In the genomic region with DNA sequence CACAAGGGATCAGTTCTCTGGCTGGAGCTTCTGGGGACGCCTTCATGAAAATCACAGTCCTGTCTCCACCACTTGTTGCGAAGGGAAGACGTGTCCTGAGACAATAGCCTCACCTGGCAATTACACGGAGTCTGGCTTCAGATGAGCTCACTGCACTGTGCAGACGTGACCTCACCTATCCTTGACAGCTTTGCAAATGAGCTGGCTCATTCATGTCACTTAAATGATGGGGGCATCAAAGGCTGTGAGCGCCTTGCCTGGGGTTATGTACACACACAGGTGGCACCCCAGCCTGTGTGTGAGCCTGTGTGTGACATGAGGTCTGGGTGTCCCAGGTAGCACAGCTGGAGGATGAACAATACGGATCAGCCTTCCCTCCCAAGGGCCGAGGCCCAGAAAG, we compare ENCODE assay signal across 24 mouse cellular contexts. TPM values are rescaled to one million over a fixed set of nuclear protein-coding genes. Genes with fewer than 3 reads are reported as not detected.
"Had no signal": no experiment of that assay in that cellular context is flagged by ENCODE, and none has a peak within 500 bp of the region (broad histone marks: within the 10 kb centered on the region; RNA-seq: fewer than 3 reads in every experiment).

No protein-coding gene starts in this region.

- H3K36me3 ChIP-seq: kidney, embryonic 15.5 days; liver, embryonic 13.5 days; neural tube, embryonic 12.5 days; neural tube, embryonic 15.5 days had no signal

- H3K27ac ChIP-seq: kidney, embryonic 15.5 days; left cerebral cortex, adult 2 months; liver, embryonic 13.5 days; neural tube, embryonic 12.5 days; neural tube, embryonic 15.5 days had no signal

- H3K4me2 ChIP-seq: kidney, embryonic 15.5 days; liver, embryonic 13.5 days; midbrain, embryonic 11.5 days; neural tube, embryonic 12.5 days; neural tube, embryonic 15.5 days had no signal

- H3K4me3 ChIP-seq: kidney, embryonic 15.5 days; left cerebral cortex, adult 2 months; liver, embryonic 13.5 days; neural tube, embryonic 12.5 days; neural tube, embryonic 15.5 days had no signal

- H3K9ac ChIP-seq: kidney, embryonic 15.5 days; liver, embryonic 13.5 days; neural tube, embryonic 12.5 days; neural tube, embryonic 15.5 days had no signal

- H3K27me3 ChIP-seq: kidney, embryonic 15.5 days; liver, embryonic 13.5 days; neural tube, embryonic 12.5 days; neural tube, embryonic 15.5 days had no signal

- DNase-seq: kidney, adult 8-10 months; kidney, postnatal 10 days; kidney, postnatal 36 days; layer of hippocampus, postnatal 36 days; liver, embryonic 13.5 days; lung, adult 2 months; lung, postnatal 14 days; lung, postnatal 4 days; right cerebral cortex, adult 18-20 months; right cerebral cortex, postnatal 14 days; right cerebral cortex, postnatal 4 days; thymus, adult 18-20 months; thymus, postnatal 36 days had no signal

- H3K4me1 ChIP-seq: kidney, embryonic 15.5 days; liver, embryonic 13.5 days; neural tube, embryonic 12.5 days; neural tube, embryonic 15.5 days had no signal

- H3K9me3 ChIP-seq: kidney, embryonic 15.5 days; liver, embryonic 13.5 days; neural tube, embryonic 12.5 days; neural tube, embryonic 15.5 days had no signal

RNA-seq across cellular contexts. Expression of gene Creg2, which starts 27.6 kb away (rescaled TPM):
- total RNA-seq: liver, adult 2 months; megakaryocyte progenitor cell, adult 5-6 weeks; megakaryocyte-erythroid progenitor cell, adult 5-6 weeks had no signal
- polyA plus RNA-seq: limb, embryonic 11.5 days; liver, adult 2 months; liver, embryonic 16.5 days had no signal

RNA-seq across cellular contexts. Expression of gene Rfx8, which starts 41.9 kb away (rescaled TPM):
- total RNA-seq: left cerebral cortex, postnatal 10 days; megakaryocyte-erythroid progenitor cell, adult 5-6 weeks had no signal
- polyA plus RNA-seq: neural tube, embryonic 12.5 days had no signal
